Mouse (Mus musculus) intestine, embryonic 15.5 days (tissue): Measurements from ENCODE around the gene Ggact. TPM values are rescaled to one million over a fixed set of nuclear protein-coding genes. Genes with fewer than 3 reads are reported as not detected.

ENCODE experiments used
- ATAC-seq: fragments of 200-750 bp; cut with Nextera tagmentation; 2 replicates; pipeline ENCODE4 v1.8.0; 2017; ENCODE audit warnings: moderate TSS enrichment, moderate library complexity
- H3K27ac ChIP-seq: fragments of 300-500 bp; sonication (generic); 2 replicates; pipeline ENCODE4 v1.5.1; 2015; ENCODE audit warnings: mild to moderate bottlenecking, inconsistent platforms
- H3K27me3 ChIP-seq: fragments of 300-500 bp; sonication (generic); replicated peaks from 2 replicates; pipeline ENCODE4 v1.6.1; 2015; ENCODE audit warnings: inconsistent platforms
- H3K36me3 ChIP-seq: fragments of 300-500 bp; sonication (generic); 2 replicates; pipeline ENCODE4 v1.6.1; 2015; ENCODE audit warnings: inconsistent platforms
- H3K4me1 ChIP-seq: fragments of 300-500 bp; sonication (generic); replicated peaks from 2 replicates; pipeline ENCODE4 v1.6.1; 2015; ENCODE audit warnings: inconsistent platforms
- H3K4me2 ChIP-seq: fragments of 300-500 bp; sonication (generic); replicated peaks from 2 replicates; pipeline ENCODE4 v1.6.1; 2015; ENCODE audit warnings: mild to moderate bottlenecking, inconsistent platforms
- H3K4me3 ChIP-seq: fragments of 300-500 bp; sonication (generic); replicated peaks from 2 replicates; pipeline ENCODE4 v1.5.1; 2015; ENCODE audit warnings: inconsistent platforms
- H3K9ac ChIP-seq: fragments of 300-500 bp; sonication (generic); 2 replicates; pipeline ENCODE4 v1.6.1; 2015; ENCODE audit warnings: inconsistent platforms
- H3K9me3 ChIP-seq: fragments of 300-500 bp; sonication (generic); 2 replicates; pipeline ENCODE4 v1.6.1; 2016; ENCODE audit warnings: inconsistent platforms
- WGBS: fragments of 180-500 bp; shearing (Covaris S2); methylation state at CpG from one replicate; pipeline ENCODE4 v1.1.7; 2015; 5-methylcytosine and 5-hydroxymethylcytosine counted together
- polyA plus RNA-seq: library from polyadenylated mRNA; unstranded; fragments of >200 nt; fragmentation: Nextera tagmentation; extraction: Ambion mirVana; gene quantifications from 2 replicates; pipeline ENCODE4 v1.2.1, GENCODE M21; 2015

Gene Ggact
- polyA plus RNA-seq, 1 experiment from 2014 or later: 45.1 TPM

GRCm38 (mm10) chr14:122891470-122891968, 22.0 kb downstream of the Ggact start:
- Histone ChIP-seq H3K9me3 (no peaks in the 10 kb centered on the region), H3K27me3 (no peaks in the 10 kb centered on the region), H3K27ac (no peak overlapping the region), H3K4me3 (no peak overlapping the region), H3K9ac (no peak overlapping the region), H3K36me3 (0 out of 2 replicates have a peak, but pooled peaks cover 6% of the 10 kb centered on the region), H3K4me2 (no peak overlapping the region), H3K4me1 (no peaks in the 10 kb centered on the region)
- WGBS: 94% methylated on average over 12 of the region's 12 CpGs
- ATAC-seq: no peak

- no peak overlapping the region for H3K4me3 ChIP-seq
Measured at GRCm38 (mm10) chr14:122888480-122888872, 25.1 kb downstream of the Ggact start.

GRCm38 (mm10) chr14:122887702-122888479, 25.7 kb downstream of the Ggact start:
- Histone ChIP-seq H3K9me3 (no peaks in the 10 kb centered on the region), H3K9ac (no peak overlapping the region), H3K4me1 (no peaks in the 10 kb centered on the region), H3K36me3 (0 out of 2 replicates have a peak, but pooled peaks cover 6% of the 10 kb centered on the region), H3K27ac (no peak overlapping the region), H3K4me3 (no peak overlapping the region), H3K4me2 (no peak overlapping the region), H3K27me3 (no peaks in the 10 kb centered on the region)
- ATAC-seq: no peak
- 90% methylated on average over 3 of the region's 3 CpGs for WGBS

More at GRCm38 (mm10) chr14:122888480-122888872, 25.1 kb downstream of the Ggact start:
- Histone ChIP-seq H3K4me2 (no peak overlapping the region), H3K27me3 (no peaks in the 10 kb centered on the region), H3K9ac (no peak overlapping the region), H3K27ac (no peak overlapping the region), H3K4me1 (no peaks in the 10 kb centered on the region), H3K36me3 (0 out of 2 replicates have a peak, but pooled peaks cover 6% of the 10 kb centered on the region), H3K9me3 (no peaks in the 10 kb centered on the region)
- 94% methylated on average over 1 of the region's 1 CpGs for WGBS
- ATAC-seq: no peak

GRCm38 (mm10) chr14:122887278-122887677, 26.3 kb downstream of the Ggact start:
- H3K4me1 ChIP-seq: no peaks in the 10 kb centered on the region
- no peak overlapping the region for H3K9ac ChIP-seq
- H3K36me3 ChIP-seq: 0 out of 2 replicates have a peak, but pooled peaks cover 6% of the 10 kb centered on the region
- H3K4me3 ChIP-seq: no peak overlapping the region
- ATAC-seq: no peak
- no peak overlapping the region for H3K27ac ChIP-seq
- 96% methylated on average over 1 of the region's 1 CpGs for WGBS
- no peak overlapping the region for H3K4me2 ChIP-seq
- H3K9me3 ChIP-seq: no peaks in the 10 kb centered on the region
- no peaks in the 10 kb centered on the region for H3K27me3 ChIP-seq

- H3K27me3 ChIP-seq: no peaks in the 10 kb centered on the region
- H3K4me2 ChIP-seq: no peak overlapping the region
- no peak for ATAC-seq
- no peak overlapping the region for H3K9ac ChIP-seq
- no peaks in the 10 kb centered on the region for H3K36me3 ChIP-seq
- H3K4me1 ChIP-seq: no peaks in the 10 kb centered on the region
- H3K4me3 ChIP-seq: no peak overlapping the region
- H3K9me3 ChIP-seq: no peaks in the 10 kb centered on the region
- H3K27ac ChIP-seq: no peak overlapping the region
- 90% methylated on average over 7 of the region's 7 CpGs for WGBS
Measured at GRCm38 (mm10) chr14:122885893-122886292, 27.7 kb downstream of the Ggact start.

- no peaks in the 10 kb centered on the region for H3K36me3 ChIP-seq
- no peaks in the 10 kb centered on the region for H3K9me3 ChIP-seq
- no peak; the same call in 1 of the 2 replicates for ATAC-seq
- no peaks in the 10 kb centered on the region for H3K4me1 ChIP-seq
- no peaks in the 10 kb centered on the region for H3K27me3 ChIP-seq
- H3K27ac ChIP-seq: no peak overlapping the region
- H3K9ac ChIP-seq: no peak overlapping the region
- 60% methylated on average over 10 of the region's 10 CpGs for WGBS
- H3K4me2 ChIP-seq: no peak overlapping the region
- no peak overlapping the region for H3K4me3 ChIP-seq
Measured at GRCm38 (mm10) chr14:122883821-122884584, 29.6 kb downstream of the Ggact start.

GRCm38 (mm10) chr14:122883410-122883806, 30.1 kb downstream of the Ggact start:
- WGBS: 87% methylated on average over 4 of the region's 4 CpGs
- no peak overlapping the region for H3K4me2 ChIP-seq
- no peak overlapping the region for H3K9ac ChIP-seq
- no peak for ATAC-seq
- H3K36me3 ChIP-seq: no peaks in the 10 kb centered on the region
- H3K4me1 ChIP-seq: no peaks in the 10 kb centered on the region
- H3K9me3 ChIP-seq: no peaks in the 10 kb centered on the region
- H3K27me3 ChIP-seq: no peaks in the 10 kb centered on the region
- no peak overlapping the region for H3K4me3 ChIP-seq
- no peak overlapping the region for H3K27ac ChIP-seq

GRCm38 (mm10) chr14:122882795-122883409, 30.7 kb downstream of the Ggact start:
- H3K4me2 ChIP-seq: no peak overlapping the region
- ATAC-seq: no peak
- H3K27ac ChIP-seq: no peak overlapping the region
- WGBS: 78% methylated on average over 7 of the region's 7 CpGs
- no peak overlapping the region for H3K4me3 ChIP-seq
- no peaks in the 10 kb centered on the region for H3K4me1 ChIP-seq
- no peaks in the 10 kb centered on the region for H3K27me3 ChIP-seq
- H3K36me3 ChIP-seq: no peaks in the 10 kb centered on the region
- H3K9me3 ChIP-seq: no peaks in the 10 kb centered on the region
- no peak overlapping the region for H3K9ac ChIP-seq

GRCm38 (mm10) chr14:122882201-122882639, 31.3 kb downstream of the Ggact start:
- Histone ChIP-seq H3K4me1 (no peaks in the 10 kb centered on the region), H3K27ac (no peak overlapping the region), H3K27me3 (no peaks in the 10 kb centered on the region), H3K4me3 (no peak overlapping the region), H3K9ac (no peak overlapping the region), H3K36me3 (no peaks in the 10 kb centered on the region), H3K4me2 (no peak overlapping the region), H3K9me3 (no peaks in the 10 kb centered on the region)
- 78% methylated on average over 9 of the region's 9 CpGs for WGBS
- ATAC-seq: no peak

- H3K9me3 ChIP-seq: no peaks in the 10 kb centered on the region
- H3K4me1 ChIP-seq: no peaks in the 10 kb centered on the region
- no peak overlapping the region for H3K4me2 ChIP-seq
- H3K27ac ChIP-seq: no peak overlapping the region
- no peak overlapping the region for H3K4me3 ChIP-seq
- no peaks in the 10 kb centered on the region for H3K36me3 ChIP-seq
- 78% methylated on average over 2 of the region's 2 CpGs for WGBS
- no peaks in the 10 kb centered on the region for H3K27me3 ChIP-seq
- no peak for ATAC-seq
- H3K9ac ChIP-seq: no peak overlapping the region
Measured at GRCm38 (mm10) chr14:122881699-122882098, 31.9 kb downstream of the Ggact start.

GRCm38 (mm10) chr14:122880291-122880690, 33.3 kb downstream of the Ggact start:
- Histone ChIP-seq H3K4me2 (no peak overlapping the region), H3K9ac (no peak overlapping the region)
- 68% methylated on average over 7 of the region's 7 CpGs for WGBS

GRCm38 (mm10) chr14:122877787-122878186, 35.8 kb downstream of the Ggact start:
- Histone ChIP-seq H3K36me3 (no peaks in the 10 kb centered on the region), H3K4me2 (no peak overlapping the region), H3K9me3 (no peaks in the 10 kb centered on the region), H3K4me3 (no peak overlapping the region), H3K27ac (no peak overlapping the region), H3K9ac (no peak overlapping the region), H3K4me1 (no peaks in the 10 kb centered on the region), H3K27me3 (no peaks in the 10 kb centered on the region)
- 79% methylated on average over 3 of the region's 3 CpGs for WGBS
- no peak for ATAC-seq

More at GRCm38 (mm10) chr14:122880291-122880690, 33.3 kb downstream of the Ggact start:
- no peaks in the 10 kb centered on the region for H3K9me3 ChIP-seq
- no peaks in the 10 kb centered on the region for H3K27me3 ChIP-seq
- no peaks in the 10 kb centered on the region for H3K36me3 ChIP-seq
- no peak overlapping the region for H3K27ac ChIP-seq
- ATAC-seq: 0 out of 2 replicates have a peak, but pooled peaks have one; percentile 30
- H3K4me3 ChIP-seq: no peak overlapping the region
- H3K4me1 ChIP-seq: no peaks in the 10 kb centered on the region
